Mouse (Mus musculus): ENCODE measurements around the gene Eipr1.
"Not testable (repeated sequence)": the region's sequence is repeated elsewhere in the genome, so short reads cannot be mapped to it uniquely, and the experiment has no call there.

Gene Eipr1

GRCm38 (mm10) chr12:28898307-28898706 is 146.7 kb downstream of the Eipr1 start:
- DNase-seq = no peak

- no peak for DNase-seq
Observed at GRCm38 (mm10) chr12:28899696-28900095, 148.1 kb downstream of the Eipr1 start.

- no peak for DNase-seq
Observed at GRCm38 (mm10) chr12:28900341-28900740, 148.7 kb downstream of the Eipr1 start.

GRCm38 (mm10) chr12:28902132-28902531 is 150.5 kb downstream of the Eipr1 start:
- no peak for DNase-seq

GRCm38 (mm10) chr12:28903082-28903481 is 151.5 kb downstream of the Eipr1 start:
- no peak for DNase-seq

GRCm38 (mm10) chr12:28905486-28905885 is 153.9 kb downstream of the Eipr1 start:
- no peak for DNase-seq

GRCm38 (mm10) chr12:28906016-28906415 is 154.4 kb downstream of the Eipr1 start:
- DNase-seq = no peak

- DNase-seq = no peak
Observed at GRCm38 (mm10) chr12:28906809-28907297, 155.2 kb downstream of the Eipr1 start.

GRCm38 (mm10) chr12:28907814-28908213 is 156.2 kb downstream of the Eipr1 start:
- no peak for DNase-seq

GRCm38 (mm10) chr12:28909851-28910250 is 158.2 kb downstream of the Eipr1 start:
- DNase-seq = no peak

- peak; percentile 7 for DNase-seq
Observed at GRCm38 (mm10) chr12:28910568-28910967, 159.0 kb downstream of the Eipr1 start.

GRCm38 (mm10) chr12:28912351-28912936 is 160.8 kb downstream of the Eipr1 start:
- no peak for DNase-seq

- no peak for DNase-seq
Observed at GRCm38 (mm10) chr12:28913099-28913498, 161.5 kb downstream of the Eipr1 start.

GRCm38 (mm10) chr12:28914056-28914455 is 162.5 kb downstream of the Eipr1 start:
- not testable (repeated sequence) for DNase-seq

All from cerebellum, adult 9-11 months (tissue).